Mouse (Mus musculus): ENCODE measurements around the gene Thsd7b.

- TF ChIP-seq CTCF (IDR thresholded peaks at IDR 0.05; ENCODE audit: extremely low read depth, insufficient read length, insufficient replicate concordance, low read depth, low read length) (no peak), POLR2A (IDR thresholded peaks at IDR 0.05; ENCODE audit: low read depth, low read length) (no peak)
Measured at GRCm38 (mm10) chr1:129250704-129251443, 22.2 kb upstream of the Thsd7b start.

Measured in small intestine, adult 2 months (tissue).